23 mouse cellular contexts compared by ENCODE assay signal in the genomic region with DNA sequence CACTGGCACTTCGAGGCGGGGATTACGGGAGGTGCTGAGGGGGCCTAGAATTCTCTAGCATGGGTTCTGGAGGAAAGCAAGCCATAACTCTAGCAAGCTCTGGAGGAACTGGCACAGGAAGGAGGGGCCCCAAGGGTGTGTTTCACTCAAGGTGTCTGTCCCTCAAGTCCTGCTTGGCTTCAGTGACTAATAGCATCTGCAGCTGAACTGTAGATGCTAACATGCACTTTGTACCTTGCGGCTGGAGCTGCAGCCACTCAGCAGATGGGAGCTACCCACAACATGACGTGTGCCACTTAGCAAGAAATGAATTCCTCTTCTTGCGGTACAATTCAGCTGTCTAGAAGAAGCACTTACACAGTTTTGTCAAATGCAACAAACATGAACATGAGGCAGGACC. TPM values are rescaled to one million over a fixed set of nuclear protein-coding genes. Genes with fewer than 3 reads are reported as not detected.
DNase-seq lines count a peak whose midpoint lies in the region; ATAC-seq and TF ChIP-seq lines count a peak whose summit lies in the region.
"Had no signal": no experiment of that assay in that cellular context is flagged by ENCODE, and none has a peak within 500 bp of the region (broad histone marks: within the 10 kb centered on the region; RNA-seq: fewer than 3 reads in every experiment).

No protein-coding gene starts in this region.

- TF ChIP-seq CTCF in stomach, postnatal 0 days (IDR thresholded peaks at IDR 0.05; ENCODE audit: low read depth): no peak

- no peaks in the 10 kb centered on the region for H3K27me3 ChIP-seq in intestine, embryonic 16.5 days (replicated peaks; ENCODE audit: control insufficient read depth, insufficient read depth, low read length)
- H3K27me3 ChIP-seq in stomach, postnatal 0 days (ENCODE audit: control insufficient read depth, insufficient read depth, low read length): no peaks in the 10 kb centered on the region
- H3K27me3 ChIP-seq: hindbrain, embryonic 13.5 days had no signal

- 0 out of 2 replicates have a peak, but pooled peaks cover 4% of the 10 kb centered on the region for H3K9me3 ChIP-seq in intestine, embryonic 16.5 days (ENCODE audit: control insufficient read depth, low read length)
- no peaks in the 10 kb centered on the region for H3K9me3 ChIP-seq in stomach, postnatal 0 days (ENCODE audit: control insufficient read depth, low read length)
- H3K9me3 ChIP-seq: embryonic facial prominence, embryonic 10.5 days; forebrain, embryonic 10.5 days; heart, embryonic 10.5 days; hindbrain, embryonic 13.5 days had no signal

- no peak overlapping the region for H3K4me2 ChIP-seq in intestine, embryonic 16.5 days (ENCODE audit: low read depth, low read length)
- H3K4me2 ChIP-seq in stomach, postnatal 0 days (replicated peaks; ENCODE audit: low read depth): no peak overlapping the region
- H3K4me2 ChIP-seq: hindbrain, embryonic 13.5 days had no signal

- no peak for TF ChIP-seq EP300 in stomach, postnatal 0 days (optimal IDR thresholded peaks at IDR 0.05)

- no peaks in the 10 kb centered on the region for H3K36me3 ChIP-seq in intestine, embryonic 16.5 days (ENCODE audit: control insufficient read depth, insufficient read depth, low read length)
- H3K36me3 ChIP-seq in stomach, postnatal 0 days (ENCODE audit: control insufficient read depth, insufficient read depth, low read length): no peaks in the 10 kb centered on the region
- H3K36me3 ChIP-seq: embryonic facial prominence, embryonic 10.5 days; forebrain, embryonic 10.5 days; heart, embryonic 10.5 days; hindbrain, embryonic 13.5 days had no signal

- DNase-seq in 3T3-L1 (ENCODE audit: low read depth, low spot score): peak; percentile 60
- peak; percentile 18 for DNase-seq in brain, adult 2 months (ENCODE audit: low read depth, low spot score)
- DNase-seq in stomach, postnatal 0 days (ENCODE audit: low spot score): peak; percentile 75
- DNase-seq in kidney, postnatal 25 days: no peak
- no peak for DNase-seq in heart, postnatal 36 days
- DNase-seq: adrenal gland, adult 2 months; adrenal gland, postnatal 25 days; cerebellum, adult 2 months; cerebellum, postnatal 10 days; gastrocnemius, adult 2 months; gastrocnemius, postnatal 36 days; heart, adult 18-20 months; heart, postnatal 10 days; kidney, adult 11 months had no signal

- H3K4me3 ChIP-seq in intestine, embryonic 16.5 days (ENCODE audit: low read length): no peak overlapping the region
- H3K4me3 ChIP-seq in stomach, postnatal 0 days (ENCODE audit: low read depth, low read length): no peak overlapping the region
- H3K4me3 ChIP-seq: embryonic facial prominence, embryonic 10.5 days; erythroblast, embryonic 14.5 days; forebrain, embryonic 10.5 days; gastrocnemius, adult 2 months; heart, embryonic 10.5 days; hindbrain, embryonic 13.5 days had no signal

- peaks cover 4% of the 10 kb centered on the region; the same call in 1 of the 2 replicates for H3K4me1 ChIP-seq in intestine, embryonic 16.5 days (ENCODE audit: control insufficient read depth, insufficient read depth, low read length)
- no peaks in the 10 kb centered on the region for H3K4me1 ChIP-seq in stomach, postnatal 0 days (replicated peaks; ENCODE audit: control insufficient read depth, insufficient read depth)
- H3K4me1 ChIP-seq: embryonic facial prominence, embryonic 10.5 days; forebrain, embryonic 10.5 days; heart, embryonic 10.5 days; hindbrain, embryonic 13.5 days had no signal

- ATAC-seq in intestine, embryonic 16.5 days: peak; percentile 96
- ATAC-seq in stomach, postnatal 0 days (ENCODE audit: low FRiP score, low TSS enrichment): peak; percentile 97
- no peak for ATAC-seq in CD4-positive, CD25-positive, alpha-beta regulatory T cell, adult 4 months
- ATAC-seq: forebrain, embryonic 14.5 days; hindbrain, postnatal 0 days had no signal

- intact Hi-C loops in heart, postnatal 36 days (cut with DNase I): no loop called here

- 80% methylated on average over 6 of the region's 6 CpGs for WGBS in intestine, embryonic 16.5 days
- 79% methylated on average over 6 of the region's 6 CpGs for WGBS in stomach, postnatal 0 days

- H3K27ac ChIP-seq in intestine, embryonic 16.5 days (ENCODE audit: low read length): no peak overlapping the region
- H3K27ac ChIP-seq in stomach, postnatal 0 days (replicated peaks): no peak overlapping the region
- H3K27ac ChIP-seq: embryonic facial prominence, embryonic 10.5 days; forebrain, embryonic 10.5 days; gastrocnemius, adult 2 months; heart, embryonic 10.5 days; hindbrain, embryonic 13.5 days; hindbrain, postnatal 0 days had no signal

- no peak overlapping the region for H3K9ac ChIP-seq in intestine, embryonic 16.5 days (ENCODE audit: low read depth, low read length)
- no peak overlapping the region for H3K9ac ChIP-seq in stomach, postnatal 0 days (ENCODE audit: low read length)
- H3K9ac ChIP-seq: hindbrain, embryonic 13.5 days had no signal

RNA-seq across cellular contexts. Expression of a gene that starts 18.7 kb away (rescaled TPM):
- polyA plus RNA-seq in intestine, embryonic 16.5 days (2015; fragmentation: Nextera tagmentation; extraction: Ambion mirVana): 37.9 and 43.5 TPM in 2 replicates
- polyA plus RNA-seq in stomach, postnatal 0 days (2015; fragmentation: Nextera tagmentation; extraction: Ambion mirVana): 14.5 and 14.9 TPM in 2 replicates
- 1 to 10 TPM; 2.0 to 2.9 TPM for polyA plus RNA-seq in CD4-positive, CD25-positive, alpha-beta regulatory T cell, adult 4 months (2017; shearing (Covaris generic))
- total RNA-seq in heart, postnatal 36 days (2021): not detected
- total RNA-seq: gastrocnemius, adult 2 months; gastrocnemius, postnatal 36 days had no signal
- polyA plus RNA-seq: adrenal gland, adult 2 months; erythroblast, embryonic 14.5 days had no signal

Comparison
In these comparisons a context has a peak if more than half of its experiments do, and no peak if none do; other contexts are left out.
1. DNase-seq: peak in 3T3-L1 (single experiment), brain, adult 2 months (single experiment) and stomach, postnatal 0 days (single experiment); none in kidney, postnatal 25 days (0 of 2) and heart, postnatal 36 days (0 of 2).